Mouse (Mus musculus) neutrophil, adult 83 days (primary cell): Measurements from ENCODE around the gene Rabgap1. TPM values are rescaled to one million over a fixed set of nuclear protein-coding genes. Genes with fewer than 3 reads are reported as not detected.

Experiments used
- total RNA-seq, 2 experiments: library from RNA; stranded (reverse); gene quantifications; one replicate each; pipeline ENCODE4 v1.2.4; 2023

Gene Rabgap1
- 10 to 100 TPM; 20.4 to 25.7 TPM for total RNA-seq

DNA sequence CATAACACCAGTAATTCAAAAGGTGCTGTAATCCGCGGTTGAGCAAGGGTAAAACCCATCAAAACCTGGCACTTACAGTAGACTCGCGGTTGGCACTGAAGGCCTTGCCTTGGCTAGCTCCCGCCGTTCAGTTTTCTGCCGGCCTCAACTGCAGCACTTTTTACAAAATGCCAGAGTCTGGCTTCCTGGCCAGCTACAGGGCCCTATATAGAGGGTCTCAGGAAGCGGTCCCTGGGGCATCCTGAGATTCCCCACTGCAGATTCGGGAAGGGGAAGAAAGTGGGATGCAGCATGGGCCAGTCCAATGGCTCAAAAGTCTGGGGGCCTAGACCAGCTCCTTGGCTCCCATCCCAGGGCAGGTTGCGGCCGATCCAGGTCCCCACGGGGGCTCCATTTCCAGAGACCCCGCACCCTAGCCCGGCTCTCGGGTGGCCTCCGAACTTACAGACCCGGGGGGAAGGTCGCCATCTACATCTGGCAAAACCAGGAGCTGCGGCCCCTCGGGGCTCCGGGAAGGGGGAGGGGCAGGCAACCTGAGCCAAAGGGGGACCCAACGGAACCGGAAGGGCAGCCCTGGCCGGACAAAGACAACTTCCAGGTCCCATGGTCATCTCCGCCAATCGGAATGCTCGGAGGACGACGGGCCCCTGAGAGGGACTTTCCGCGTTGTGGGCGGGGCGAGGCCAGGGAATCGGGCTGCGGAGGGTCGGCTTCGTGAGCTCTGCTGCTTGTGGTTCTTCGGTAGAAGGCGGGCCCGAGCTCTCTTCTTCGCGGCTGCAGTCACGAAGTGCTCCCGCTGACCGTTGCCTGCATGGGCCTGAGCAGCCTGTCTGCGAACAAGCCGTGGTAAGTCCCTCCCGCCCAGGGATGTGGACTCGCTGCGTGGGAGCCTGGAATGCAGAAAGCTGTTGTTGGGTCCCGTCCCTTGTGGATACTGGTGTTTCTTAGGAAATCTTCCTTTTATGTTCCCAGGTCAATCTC is at the start of gene Rabgap1, which contains the start of the genes Zbtb26 and Zbtb6:
Gene Rabgap1, plus strand, starts transcription at position 669 of the 981 bp plus-strand sequence.
Gene Zbtb26, minus strand, starts transcription at position 525 of the 981 bp plus-strand sequence.
Gene Zbtb6, minus strand, starts transcription at position 561 of the 981 bp plus-strand sequence.

DNA sequence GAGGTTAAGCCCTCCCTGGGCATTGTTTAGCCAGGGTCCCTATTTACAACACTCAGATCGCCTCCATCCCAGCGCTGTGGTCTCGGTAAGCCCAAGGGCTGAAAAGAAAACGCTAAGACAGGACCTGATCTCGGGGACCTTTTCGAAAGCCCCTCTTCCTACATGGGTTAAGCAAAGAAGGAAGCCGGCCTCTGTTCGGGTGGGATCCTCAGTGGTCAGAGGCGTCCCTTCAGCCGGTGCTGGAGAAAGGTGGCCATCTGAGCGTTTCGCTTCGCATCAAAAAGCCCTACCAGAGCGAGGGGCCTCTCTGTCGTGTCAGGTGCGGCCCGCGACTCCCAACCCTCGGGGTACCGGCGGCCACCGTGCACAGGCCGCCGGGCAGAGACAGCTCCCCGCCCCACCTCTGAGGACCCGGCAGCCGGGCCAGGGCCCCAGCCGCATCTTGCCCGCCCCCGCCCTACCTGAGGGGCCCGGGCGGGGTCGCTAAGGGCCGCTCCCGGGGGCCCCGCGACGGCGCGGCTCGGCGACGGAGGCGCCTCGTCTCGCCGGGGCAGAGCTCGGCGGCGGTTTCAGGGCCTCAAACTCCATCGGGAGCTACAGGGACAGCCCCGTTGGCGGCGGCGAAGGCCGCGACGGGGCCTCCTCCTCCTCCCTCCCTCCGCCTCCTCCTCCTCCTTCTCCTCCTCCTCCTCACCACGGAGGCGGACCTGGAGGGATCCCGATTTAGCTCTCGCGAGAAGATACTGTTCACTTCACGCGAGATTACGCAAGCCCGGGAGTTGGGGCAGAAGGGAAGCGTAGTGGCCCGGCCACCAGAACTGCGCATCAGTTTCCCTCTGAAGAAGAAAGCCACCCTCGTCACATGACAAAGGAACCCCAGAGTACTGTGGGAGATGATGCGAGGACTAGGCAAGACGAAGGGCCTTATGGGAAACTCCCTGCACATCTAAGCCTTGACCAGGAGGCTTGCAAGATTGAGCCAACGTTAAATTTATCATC is 20.5 kb upstream of the Rabgap1 start, which contains the start of gene Rc3h2:
Gene Rc3h2, minus strand, starts transcription at position 598 of the 999 bp plus-strand sequence.

DNA sequence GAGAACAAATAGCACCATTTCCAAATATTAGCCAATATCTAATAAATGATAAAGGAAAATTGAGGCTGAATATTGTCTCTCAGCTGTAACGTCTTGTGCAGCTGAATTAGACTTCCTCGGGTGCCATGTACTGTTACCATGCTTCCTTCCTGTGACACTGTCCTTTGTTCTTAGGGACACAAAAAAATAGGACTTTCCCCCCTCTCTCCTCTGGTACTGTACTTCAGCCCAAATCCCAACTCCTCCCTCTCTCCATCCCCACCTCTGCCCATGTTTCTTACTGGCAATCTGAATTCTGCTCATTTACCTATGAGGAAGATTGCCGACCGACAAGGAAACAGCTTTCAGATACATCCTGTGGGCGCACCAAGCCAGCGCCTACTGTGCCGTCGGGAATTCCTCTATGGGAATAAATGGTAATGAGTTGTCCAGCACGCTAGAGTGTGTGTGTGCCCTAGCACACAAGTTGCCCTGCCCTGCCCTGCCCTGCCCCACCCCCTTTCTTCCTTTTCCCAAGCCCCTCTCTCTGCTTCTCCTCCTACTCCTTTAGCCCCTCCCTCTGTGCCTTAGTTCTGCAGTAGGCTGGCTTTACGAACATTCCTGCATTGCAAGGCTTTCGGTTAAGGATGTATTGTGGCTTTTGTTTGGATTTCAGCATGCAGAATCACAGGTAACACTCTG is 73.1 kb downstream of the Rabgap1 start, which contains the start of gene Gpr21:
Gene Gpr21, plus strand, starts transcription at position 303 of the 681 bp plus-strand sequence.

Other genes starting within 250 kb of the Rabgap1 start
- gene Olfr366, start 231.7 kb upstream of the Rabgap1 start, total RNA-seq: not detected
- gene Olfr368, start 116.8 kb upstream of the Rabgap1 start, total RNA-seq: not detected
- gene Pdcl, start 83.9 kb upstream of the Rabgap1 start, total RNA-seq: 10 to 100 TPM; 29.7 to 32.7 TPM
- 10 to 100 TPM; 43.4 to 45.3 TPM for gene Rc3h2, start 20.4 kb upstream of the Rabgap1 start, total RNA-seq
- 1 to 10 TPM; 2.9 to 3.4 TPM for gene Zbtb26, start 144 bp upstream of the Rabgap1 start, total RNA-seq
- gene Zbtb6, start 108 bp upstream of the Rabgap1 start, total RNA-seq: 1 to 10 TPM; 8.1 to 8.5 TPM
- 1 to 10 TPM; 1.5 to 2.0 TPM for gene Gpr21, start 73.1 kb downstream of the Rabgap1 start, total RNA-seq